Comparison of ENCODE assay signal across 19 mouse cellular contexts in the genomic region with DNA sequence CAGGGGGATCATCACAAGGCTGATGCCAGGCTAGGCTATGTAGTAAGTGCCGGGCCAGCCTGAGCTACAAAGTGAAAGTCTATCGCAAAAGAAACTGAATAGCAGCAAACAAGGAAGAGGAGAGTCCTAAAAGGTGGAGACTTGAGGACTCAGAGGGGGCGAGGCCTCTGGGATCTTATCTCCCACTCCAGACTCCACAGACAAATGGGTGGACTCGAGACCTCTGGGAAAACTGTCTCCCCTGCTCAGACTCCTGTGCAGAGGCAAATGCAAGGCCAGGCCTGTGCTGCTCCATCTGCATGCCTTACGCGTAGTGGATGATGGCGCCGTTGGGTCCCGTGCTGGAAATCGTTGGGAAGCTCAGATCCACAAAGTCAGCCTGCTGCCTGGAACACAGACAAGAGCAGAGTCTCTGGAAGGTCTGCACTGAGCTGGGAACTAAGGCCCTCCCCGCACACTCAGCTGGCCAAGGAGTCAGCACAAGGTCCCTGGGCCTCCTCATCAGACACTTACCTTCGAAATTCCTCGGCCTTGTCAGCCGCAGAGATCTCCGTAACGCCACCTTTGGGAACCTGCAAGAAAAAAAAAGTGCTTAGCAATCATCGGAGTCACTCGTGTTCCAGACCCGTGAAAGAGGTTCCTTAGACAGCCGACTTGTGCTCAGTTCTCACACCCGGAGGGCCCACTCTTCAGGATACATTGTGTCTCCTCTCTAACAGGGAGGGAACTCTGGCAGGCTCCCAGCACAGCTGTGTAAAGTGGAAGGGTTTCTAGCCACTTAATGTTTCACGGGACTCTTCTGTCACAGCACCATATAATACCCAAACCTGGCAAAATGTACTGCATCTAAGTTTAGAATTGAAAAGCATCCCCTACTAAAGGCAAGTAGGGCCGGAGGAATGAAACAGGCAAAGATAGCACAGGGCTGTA. TPM values are rescaled to one million over a fixed set of nuclear protein-coding genes. Genes with fewer than 3 reads are reported as not detected.
DNase-seq lines count a peak whose midpoint lies in the region; ATAC-seq and TF ChIP-seq lines count a peak whose summit lies in the region.
"Had no signal": no experiment of that assay in that cellular context is flagged by ENCODE, and none has a peak within 500 bp of the region (broad histone marks: within the 10 kb centered on the region; RNA-seq: fewer than 3 reads in every experiment).

No protein-coding gene starts in this region.

- no peak overlapping the region for H3K27ac ChIP-seq in lung, postnatal 0 days (ENCODE audit: low read length)
- H3K27ac ChIP-seq in liver, embryonic 13.5 days: peak overlapping the region; percentile 90
- H3K27ac ChIP-seq: embryonic facial prominence, embryonic 13.5 days; hindbrain, embryonic 10.5 days; kidney, postnatal 0 days; midbrain, embryonic 12.5 days had no signal

- no peak overlapping the region for H3K4me2 ChIP-seq in lung, postnatal 0 days (replicated peaks; ENCODE audit: low read depth, low read length)
- peak overlapping the region; percentile 57 for H3K4me2 ChIP-seq in liver, embryonic 13.5 days
- H3K4me2 ChIP-seq: embryonic facial prominence, embryonic 13.5 days; midbrain, embryonic 12.5 days had no signal

- TF ChIP-seq EP300 in lung, postnatal 0 days (IDR thresholded peaks at IDR 0.05): no peak

- WGBS in lung, postnatal 0 days: 65% methylated on average over 23 of the region's 23 CpGs
- WGBS in liver, embryonic 13.5 days (ENCODE audit: insufficient replicate concordance): 70% methylated on average over 23 of the region's 23 CpGs

- ATAC-seq in lung, postnatal 0 days: peak; percentile 23; the same call in 1 of the 2 replicates
- peak; percentile 81 for ATAC-seq in erythroid progenitor cell, adult 5-6 weeks (replicated peaks; ENCODE audit: low FRiP score, poor library complexity, severe bottlenecking)
- ATAC-seq in liver, embryonic 13.5 days (ENCODE audit: low read depth): peak; percentile 85
- no peak for ATAC-seq in activated CD4-positive, CD25-positive, alpha-beta regulatory T cell, adult 4 months
- ATAC-seq: forebrain, embryonic 16.5 days; inflammation-experienced regulatory T-cells, adult 6 months had no signal

- peaks cover 29% of the 10 kb centered on the region; the same call in 1 of the 2 replicates for H3K36me3 ChIP-seq in lung, postnatal 0 days (ENCODE audit: insufficient read depth, low read length)
- H3K36me3 ChIP-seq in liver, embryonic 13.5 days: peaks cover 98% of the 10 kb centered on the region

- H3K27me3 ChIP-seq in lung, postnatal 0 days (replicated peaks; ENCODE audit: insufficient read depth, low read length): no peaks in the 10 kb centered on the region
- no peaks in the 10 kb centered on the region for H3K27me3 ChIP-seq in liver, embryonic 13.5 days
- H3K27me3 ChIP-seq: embryonic facial prominence, embryonic 13.5 days; midbrain, embryonic 12.5 days had no signal

- H3K4me3 ChIP-seq in lung, postnatal 0 days (ENCODE audit: low read depth, low read length): no peak overlapping the region
- H3K4me3 ChIP-seq in liver, embryonic 13.5 days (replicated peaks): 0 out of 2 replicates have a peak overlapping the region, but pooled peaks have one; percentile 16
- H3K4me3 ChIP-seq: embryonic facial prominence, embryonic 13.5 days; hindbrain, embryonic 10.5 days; midbrain, embryonic 12.5 days had no signal

- H3K4me1 ChIP-seq in lung, postnatal 0 days (ENCODE audit: insufficient read depth, low read depth, low read length): no peaks in the 10 kb centered on the region
- peaks cover 41% of the 10 kb centered on the region for H3K4me1 ChIP-seq in liver, embryonic 13.5 days (replicated peaks)
- H3K4me1 ChIP-seq: hindbrain, embryonic 10.5 days; midbrain, embryonic 12.5 days had no signal

- no peaks in the 10 kb centered on the region for H3K9me3 ChIP-seq in lung, postnatal 0 days (ENCODE audit: low read length)
- no peaks in the 10 kb centered on the region for H3K9me3 ChIP-seq in liver, embryonic 13.5 days (replicated peaks)
- H3K9me3 ChIP-seq: embryonic facial prominence, embryonic 13.5 days; hindbrain, embryonic 10.5 days; midbrain, embryonic 12.5 days had no signal

- peak; percentile 17 for DNase-seq in lung, postnatal 0 days (ENCODE audit: low spot score)
- no peak for DNase-seq in lung, adult 18-20 months
- DNase-seq in liver, embryonic 13.5 days: peak; percentile 63
- peak; percentile 51 for DNase-seq in testis, postnatal 14 days (ENCODE audit: low spot score)
- DNase-seq in left cerebral cortex, adult 9 months (ENCODE audit: low spot score in 2 of 2): no peak
- DNase-seq: cerebellum, postnatal 25 days; layer of hippocampus, adult 9-11 months; left cerebral cortex, postnatal 4 days; lung, postnatal 10 days; right cerebral cortex, postnatal 14 days; thymus, postnatal 25 days had no signal

- TF ChIP-seq CTCF in lung, postnatal 0 days (IDR thresholded peaks at IDR 0.05): no peak

- H3K9ac ChIP-seq in lung, postnatal 0 days (replicated peaks; ENCODE audit: low read depth): no peak overlapping the region
- peak overlapping the region; percentile 45 for H3K9ac ChIP-seq in liver, embryonic 13.5 days
- H3K9ac ChIP-seq: embryonic facial prominence, embryonic 13.5 days; midbrain, embryonic 12.5 days had no signal

RNA-seq across cellular contexts. Expression of a gene that starts 37.6 kb away (rescaled TPM):
- 109 and 112 TPM in 2 replicates for polyA plus RNA-seq in lung, postnatal 0 days (2015; fragmentation: Nextera tagmentation; extraction: Ambion mirVana)
- total RNA-seq in erythroid progenitor cell, adult 5-6 weeks (2015; ENCODE audit: low replicate concordance): 36.4 and 45.7 TPM in 2 replicates
- 27.3 and 49.2 TPM in 2 replicates for total RNA-seq in erythroid progenitor cell, adult 5-6 weeks (2017; ENCODE audit: low replicate concordance)
- 109 and 115 TPM in 2 replicates for polyA plus RNA-seq in liver, embryonic 13.5 days (2015; fragmentation: Nextera tagmentation; extraction: Ambion mirVana)
- 10 to 100 TPM; 56.2 to 64.9 TPM for polyA plus RNA-seq in activated CD4-positive, CD25-positive, alpha-beta regulatory T cell, adult 4 months (2017; shearing (Covaris generic))

Comparison
In these comparisons a context has a peak if more than half of its experiments do, and no peak if none do; other contexts are left out.
1. DNase-seq: peak in lung, postnatal 0 days (single experiment), liver, embryonic 13.5 days (single experiment) and testis, postnatal 14 days (single experiment); none in lung, adult 18-20 months (0 of 2) and left cerebral cortex, adult 9 months (0 of 2).